Mouse (Mus musculus): ENCODE data around the gene Olfr887.

Olfr887 gene

GRCm38 (mm10) chr9:38083772-38084171, at the start of gene Olfr887:
Gene Olfr887, plus strand, starts transcription at chr9:38084072.
- H3K36me3 ChIP-seq (ENCODE audit: control insufficient read depth, insufficient read depth, low read length, poor library complexity, severe bottlenecking), result no peaks in the 10 kb centered on the region
- no peaks in the 10 kb centered on the region for H3K27me3 ChIP-seq (ENCODE audit: control insufficient read depth, insufficient read depth, low read length, poor library complexity, severe bottlenecking)
- no peak for DNase-seq (ENCODE audit: low read depth, low spot score)

- no peak for DNase-seq (ENCODE audit: low read depth, low spot score)
- Histone ChIP-seq H3K27me3 (ENCODE audit: control insufficient read depth, insufficient read depth, low read length, poor library complexity, severe bottlenecking) (no peaks in the 10 kb centered on the region), H3K36me3 (ENCODE audit: control insufficient read depth, insufficient read depth, low read length, poor library complexity, severe bottlenecking) (no peaks in the 10 kb centered on the region)
These were observed 37.6 kb upstream of the Olfr887 start, which contains the start of gene Olfr884 for GRCm38 (mm10) chr9:38046255-38046654. Gene Olfr884, plus strand, starts transcription at chr9:38046555.

GRCm38 (mm10) chr9:38061022-38061421, 22.9 kb upstream of the Olfr887 start, which contains the start of gene Olfr885:
Gene Olfr885, plus strand, starts transcription at chr9:38061322.
- no peaks in the 10 kb centered on the region for H3K27me3 ChIP-seq (ENCODE audit: control insufficient read depth, insufficient read depth, low read length, poor library complexity, severe bottlenecking)
- H3K36me3 ChIP-seq (ENCODE audit: control insufficient read depth, insufficient read depth, low read length, poor library complexity, severe bottlenecking), result no peaks in the 10 kb centered on the region
- DNase-seq (ENCODE audit: low read depth, low spot score), result no peak

GRCm38 (mm10) chr9:38107828-38108227, 24.0 kb downstream of the Olfr887 start, which contains the start of gene Olfr888:
Gene Olfr888, plus strand, starts transcription at chr9:38108128.
- no peaks in the 10 kb centered on the region for H3K36me3 ChIP-seq (ENCODE audit: control insufficient read depth, insufficient read depth, low read length, poor library complexity, severe bottlenecking)
- no peak for DNase-seq (ENCODE audit: low read depth, low spot score)

GRCm38 (mm10) chr9:38114898-38115297, 31.0 kb downstream of the Olfr887 start, which contains the start of gene Olfr889:
Gene Olfr889, plus strand, starts transcription at chr9:38115198.
- Histone ChIP-seq H3K36me3 (ENCODE audit: control insufficient read depth, insufficient read depth, low read length, poor library complexity, severe bottlenecking) (no peaks in the 10 kb centered on the region), H3K27me3 (ENCODE audit: control insufficient read depth, insufficient read depth, low read length, poor library complexity, severe bottlenecking) (no peaks in the 10 kb centered on the region)
- no peak for DNase-seq (ENCODE audit: low read depth, low spot score)

More at GRCm38 (mm10) chr9:38107828-38108227, 24.0 kb downstream of the Olfr887 start, which contains the start of gene Olfr888:
- no peaks in the 10 kb centered on the region for H3K27me3 ChIP-seq (ENCODE audit: control insufficient read depth, insufficient read depth, low read length, poor library complexity, severe bottlenecking)

Measured in splenic B cell, adult 2 months (primary cell).